In genomic region chr16:22428853-22429341, GRCm38 (mm10) we compare ENCODE assay signal across 8 mouse cellular contexts. TPM values are rescaled to one million over a fixed set of nuclear protein-coding genes. Genes with fewer than 3 reads are reported as not detected.
DNase-seq lines count a peak whose midpoint lies in the region; ATAC-seq and TF ChIP-seq lines count a peak whose summit lies in the region.

No protein-coding gene starts in this region.

- no peaks in the 10 kb centered on the region for H3K27me3 ChIP-seq in E14TG2a.4 (ENCODE audit: insufficient read depth, low read length)
- H3K27me3 ChIP-seq in forebrain, embryonic 13.5 days = peaks cover 43% of the 10 kb centered on the region
- H3K27me3 ChIP-seq in heart, embryonic 16.5 days (ENCODE audit: control insufficient read depth, insufficient read depth, low read length) = no peaks in the 10 kb centered on the region
- no peaks in the 10 kb centered on the region for H3K27me3 ChIP-seq in limb, embryonic 15.5 days
- H3K27me3 ChIP-seq in midbrain, embryonic 16.5 days (ENCODE audit: control insufficient read depth, insufficient read depth, low read depth, low read length) = peaks cover 12% of the 10 kb centered on the region
- H3K27me3 ChIP-seq in thymus, adult 2 months (ENCODE audit: control insufficient read depth, insufficient read depth, low read length) = no peaks in the 10 kb centered on the region

- ATAC-seq in forebrain, embryonic 13.5 days = peak; percentile 96
- ATAC-seq in heart, embryonic 16.5 days (replicated peaks; ENCODE audit: extremely low read depth, insufficient read depth, low FRiP score) = peak; percentile 87
- peak; percentile 88 for ATAC-seq in limb, embryonic 15.5 days (ENCODE audit: insufficient number of reproducible peaks, low FRiP score, low TSS enrichment, low read depth)
- peak; percentile 93 for ATAC-seq in midbrain, embryonic 16.5 days

- peaks cover 93% of the 10 kb centered on the region for H3K4me1 ChIP-seq in E14TG2a.4 (replicated peaks; ENCODE audit: low read depth, low read length)
- H3K4me1 ChIP-seq in forebrain, embryonic 13.5 days = peaks cover 41% of the 10 kb centered on the region
- H3K4me1 ChIP-seq in heart, embryonic 16.5 days (ENCODE audit: control insufficient read depth, insufficient read depth, low read length) = peaks cover 23% of the 10 kb centered on the region
- H3K4me1 ChIP-seq in limb, embryonic 15.5 days = peaks cover 27% of the 10 kb centered on the region
- peaks cover 20% of the 10 kb centered on the region for H3K4me1 ChIP-seq in midbrain, embryonic 16.5 days (ENCODE audit: control insufficient read depth, insufficient read depth, low read length)
- peaks cover 7% of the 10 kb centered on the region for H3K4me1 ChIP-seq in thymus, adult 2 months (replicated peaks; ENCODE audit: control insufficient read depth, insufficient read depth, low read length)

- peaks cover 80% of the 10 kb centered on the region for H3K36me3 ChIP-seq in E14TG2a.4 (ENCODE audit: insufficient read depth, low read length)
- H3K36me3 ChIP-seq in forebrain, embryonic 13.5 days (ENCODE audit: poor library complexity, severe bottlenecking) = no peaks in the 10 kb centered on the region
- H3K36me3 ChIP-seq in heart, embryonic 16.5 days (ENCODE audit: control insufficient read depth, insufficient read depth) = no peaks in the 10 kb centered on the region
- peaks cover 9% of the 10 kb centered on the region; the same call in 1 of the 2 replicates for H3K36me3 ChIP-seq in limb, embryonic 15.5 days
- H3K36me3 ChIP-seq in midbrain, embryonic 16.5 days (ENCODE audit: control insufficient read depth, insufficient read depth, low read length) = no peaks in the 10 kb centered on the region
- H3K36me3 ChIP-seq in thymus, adult 2 months (ENCODE audit: control insufficient read depth, insufficient read depth, low read length) = no peaks in the 10 kb centered on the region

- DNase-seq in cerebellum, adult 11 months = peak; percentile 74
- peak; percentile 92 for DNase-seq in kidney, postnatal 14 days
- peak; percentile 31 for DNase-seq in thymus, adult 2 months

- H3K9ac ChIP-seq in forebrain, embryonic 13.5 days = no peak overlapping the region; the same call in 1 of the 2 replicates
- 0 out of 2 replicates have a peak overlapping the region, but pooled peaks have one; percentile 6 for H3K9ac ChIP-seq in heart, embryonic 16.5 days (ENCODE audit: low read length)
- H3K9ac ChIP-seq in limb, embryonic 15.5 days = no peak overlapping the region
- no peak overlapping the region for H3K9ac ChIP-seq in midbrain, embryonic 16.5 days (ENCODE audit: low read depth, low read length)

- TF ChIP-seq CTCF in E14TG2a.4 (conservative IDR thresholded peaks at IDR 0.05; ENCODE audit: low read length) = no peak
- TF ChIP-seq CTCF in thymus, adult 2 months (IDR thresholded peaks at IDR 0.05; ENCODE audit: borderline replicate concordance, control insufficient read depth, extremely low read depth, insufficient read depth, low read length, poor library complexity) = 0 out of 2 replicates have a peak, but pooled peaks have one; percentile 16

- 0 out of 2 replicates have a peak overlapping the region, but pooled peaks have one; percentile 38 for H3K27ac ChIP-seq in forebrain, embryonic 13.5 days
- peak overlapping the region; percentile 51 for H3K27ac ChIP-seq in heart, embryonic 16.5 days (ENCODE audit: low read length)
- peak overlapping the region; percentile 67 for H3K27ac ChIP-seq in limb, embryonic 15.5 days
- peak overlapping the region; percentile 50 for H3K27ac ChIP-seq in midbrain, embryonic 16.5 days (ENCODE audit: low read length)
- no peak overlapping the region for H3K27ac ChIP-seq in thymus, adult 2 months (ENCODE audit: control insufficient read depth, insufficient read depth, low read length)

- under 1% methylated on average over 9 of the region's 9 CpGs for WGBS in forebrain, embryonic 13.5 days
- WGBS in heart, embryonic 16.5 days = 7% methylated on average over 9 of the region's 9 CpGs
- WGBS in limb, embryonic 15.5 days = 11% methylated on average over 9 of the region's 9 CpGs
- 1% methylated on average over 9 of the region's 9 CpGs for WGBS in midbrain, embryonic 16.5 days
- WGBS in thymus, adult 2 months = 35% methylated on average over 9 of the region's 9 CpGs

- H3K4me3 ChIP-seq in E14TG2a.4 (replicated peaks; ENCODE audit: low read length) = peak overlapping the region; percentile 71
- H3K4me3 ChIP-seq in forebrain, embryonic 13.5 days = no peak overlapping the region
- peak overlapping the region; percentile 27 for H3K4me3 ChIP-seq in heart, embryonic 16.5 days (ENCODE audit: low read length)
- peak overlapping the region; percentile 11; the same call in 1 of the 2 replicates for H3K4me3 ChIP-seq in limb, embryonic 15.5 days
- H3K4me3 ChIP-seq in midbrain, embryonic 16.5 days (ENCODE audit: low read depth, low read length) = peak overlapping the region; percentile 28; the same call in 1 of the 2 replicates
- H3K4me3 ChIP-seq in thymus, adult 2 months (ENCODE audit: control insufficient read depth, insufficient read depth, low read length) = no peak overlapping the region

- H3K4me2 ChIP-seq in forebrain, embryonic 13.5 days = peak overlapping the region; percentile 45
- H3K4me2 ChIP-seq in heart, embryonic 16.5 days (ENCODE audit: low read depth, low read length) = peak overlapping the region; percentile 58
- H3K4me2 ChIP-seq in limb, embryonic 15.5 days = peak overlapping the region; percentile 41
- peak overlapping the region; percentile 55 for H3K4me2 ChIP-seq in midbrain, embryonic 16.5 days (ENCODE audit: low read length)

- H3K9me3 ChIP-seq in E14TG2a.4 (ENCODE audit: low read length) = no peaks in the 10 kb centered on the region
- H3K9me3 ChIP-seq in forebrain, embryonic 13.5 days (replicated peaks) = no peaks in the 10 kb centered on the region
- no peaks in the 10 kb centered on the region for H3K9me3 ChIP-seq in heart, embryonic 16.5 days (replicated peaks; ENCODE audit: control insufficient read depth, low read length)
- no peaks in the 10 kb centered on the region for H3K9me3 ChIP-seq in limb, embryonic 15.5 days
- H3K9me3 ChIP-seq in midbrain, embryonic 16.5 days (replicated peaks; ENCODE audit: control insufficient read depth, low read length, poor library complexity, severe bottlenecking) = no peaks in the 10 kb centered on the region

- no peak for TF ChIP-seq POLR2A in thymus, adult 2 months (IDR thresholded peaks at IDR 0.05; ENCODE audit: control insufficient read depth, extremely low read depth, insufficient read depth, low read length, poor library complexity)

RNA-seq across cellular contexts. Expression of gene Etv5, which starts 10.6 kb away (rescaled TPM):
- 14.5 and 15.0 TPM in 2 replicates for polyA plus RNA-seq in forebrain, embryonic 13.5 days (2015; fragmentation: Nextera tagmentation; extraction: Ambion mirVana)
- 19.7 and 28.6 TPM in 2 replicates for polyA plus RNA-seq in heart, embryonic 16.5 days (2015; fragmentation: Nextera tagmentation; extraction: Ambion mirVana)
- 27.5 and 33.7 TPM in 2 replicates for polyA plus RNA-seq in limb, embryonic 15.5 days (2015; fragmentation: Nextera tagmentation; extraction: Ambion mirVana)
- polyA plus RNA-seq in midbrain, embryonic 16.5 days (2015; fragmentation: Nextera tagmentation; extraction: Ambion mirVana) = 13.6 and 17.8 TPM in 2 replicates
- 7.3 and 8.6 TPM in 2 replicates for polyA plus RNA-seq in thymus, adult 2 months (2012; rRNA removed)

Comparison
In these comparisons a context has a peak if more than half of its experiments do, and no peak if none do; other contexts are left out.
1. H3K4me3 ChIP-seq: peak in E14TG2a.4 (single experiment), heart, embryonic 16.5 days (single experiment), limb, embryonic 15.5 days (single experiment) and midbrain, embryonic 16.5 days (single experiment); none in forebrain, embryonic 13.5 days (single experiment) and thymus, adult 2 months (single experiment).
2. DNase-seq: peak in every context shown above with its lines; median percentile 92 in kidney, postnatal 14 days; 74 in cerebellum, adult 11 months; 31 in thymus, adult 2 months.
3. Peak in every context shown above with its lines, with median percentiles within 50 percentile points of each other: ATAC-seq and H3K4me2 ChIP-seq.